Mouse (Mus musculus): ENCODE results near the gene D430042O09Rik.

DNA sequence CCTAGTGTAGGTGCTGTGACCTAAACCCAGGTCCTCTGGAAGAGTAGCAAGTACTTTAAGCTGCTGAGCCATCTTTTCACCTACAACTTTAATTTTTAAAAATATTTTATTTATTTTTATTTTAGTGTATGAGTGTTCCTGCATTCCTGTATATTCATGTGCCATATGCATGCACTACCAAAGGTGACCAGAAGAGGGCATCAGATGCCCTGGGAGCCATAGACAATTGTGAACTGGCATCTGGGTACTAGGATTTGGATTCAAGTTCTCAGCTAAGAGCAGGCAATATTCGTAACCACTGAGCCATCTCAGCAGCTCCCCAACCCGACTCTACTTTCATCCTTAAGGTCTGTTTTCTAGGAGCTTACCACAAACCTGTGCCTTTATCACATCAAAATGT is 32.8 kb upstream of the D430042O09Rik start:
- TF ChIP-seq CTCF (IDR thresholded peaks at IDR 0.05; ENCODE audit: borderline replicate concordance, insufficient read depth, low read length) (0 out of 2 replicates have a peak, but pooled peaks have one; percentile 19), POLR2A (IDR thresholded peaks at IDR 0.05; ENCODE audit: low read depth, low read length) (no peak)
